Mouse (Mus musculus): ENCODE data around the gene Ush1g. TPM values are rescaled to one million over a fixed set of nuclear protein-coding genes. Genes with fewer than 3 reads are reported as not detected.

Gene Ush1g
- 2.0 TPM in 2 replicates for polyA plus RNA-seq (2012; rRNA removed)

- TF ChIP-seq CTCF (IDR thresholded peaks at IDR 0.05; ENCODE audit: extremely low read depth, insufficient read depth, insufficient read length, insufficient replicate concordance) (peak; percentile 84; the same call in 1 of the 2 replicates), POLR2A (IDR thresholded peaks at IDR 0.05; ENCODE audit: low read depth, low read length) (no peak)
- Histone ChIP-seq H3K4me3 (ENCODE audit: extremely low read depth, insufficient read depth, insufficient read length) (peak within 1 kb of the TSS; percentile 6; the same call in 1 of the 2 replicates), H3K4me1 (ENCODE audit: control insufficient read depth, insufficient read depth, insufficient read length) (no peaks in the 10 kb centered on the region), H3K36me3 (ENCODE audit: control insufficient read depth, insufficient read depth, low read length) (no peaks in the 10 kb centered on the region), H3K27ac (ENCODE audit: insufficient read depth, low read length) (no peak within 1 kb of the TSS), H3K27me3 (ENCODE audit: control insufficient read depth, insufficient read depth, low read length) (peaks cover 20% of the 10 kb centered on the region)
- DNase-seq (ENCODE audit: low read depth in 1 of 2, low spot score in 2 of 2) = peak in 1 of 2 experiments; percentile 9
- WGBS = 5% methylated on average over 35 of the region's 35 CpGs
Measured at GRCm38 (mm10) chr11:115321906-115322693, at the start of gene Ush1g. Gene Ush1g (minus strand): TSS chr11:115322041.

DNA sequence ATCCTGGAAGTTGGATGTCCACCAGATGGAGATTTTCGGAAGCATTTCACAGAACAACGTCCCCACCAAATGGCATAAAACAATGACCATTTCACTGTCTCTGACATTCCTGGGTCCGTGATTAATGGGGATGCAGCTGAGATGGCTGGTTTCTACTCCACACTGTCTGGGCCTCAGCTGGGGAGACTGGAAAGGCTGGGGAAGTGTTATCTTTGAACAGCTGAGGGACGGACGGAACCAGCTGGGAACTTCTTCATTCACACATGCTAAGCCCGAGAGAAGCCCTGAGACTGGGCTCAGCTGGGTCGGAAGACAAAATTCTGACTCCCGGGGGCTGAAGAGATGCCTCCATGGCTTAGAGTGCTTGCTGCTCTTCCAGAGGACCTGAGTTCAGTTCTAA is 49.5 kb upstream of the Ush1g start:
- no peak overlapping the region for H3K27ac ChIP-seq (ENCODE audit: insufficient read depth, low read length)
- no peak for DNase-seq (ENCODE audit: low read depth in 1 of 2, low spot score in 2 of 2)
- H3K36me3 ChIP-seq (ENCODE audit: control insufficient read depth, insufficient read depth, low read length) = no peaks in the 10 kb centered on the region
- WGBS = 84% methylated on average over 8 of the region's 8 CpGs
- TF ChIP-seq CTCF (IDR thresholded peaks at IDR 0.05; ENCODE audit: extremely low read depth, insufficient read depth, insufficient read length, insufficient replicate concordance) (no peak), POLR2A (IDR thresholded peaks at IDR 0.05; ENCODE audit: low read depth, low read length) (no peak)
- H3K27me3 ChIP-seq (ENCODE audit: control insufficient read depth, insufficient read depth, low read length) = peaks cover 10% of the 10 kb centered on the region; the same call in 1 of the 2 replicates
- H3K4me1 ChIP-seq (ENCODE audit: control insufficient read depth, insufficient read depth, insufficient read length) = peaks cover 12% of the 10 kb centered on the region
- no peak overlapping the region for H3K4me3 ChIP-seq (ENCODE audit: extremely low read depth, insufficient read depth, insufficient read length)

- Histone ChIP-seq H3K27ac (ENCODE audit: insufficient read depth, low read length) (no peak overlapping the region), H3K4me3 (ENCODE audit: extremely low read depth, insufficient read depth, insufficient read length) (no peak overlapping the region), H3K36me3 (ENCODE audit: control insufficient read depth, insufficient read depth, low read length) (no peaks in the 10 kb centered on the region), H3K27me3 (ENCODE audit: control insufficient read depth, insufficient read depth, low read length) (peaks cover 11% of the 10 kb centered on the region; the same call in 1 of the 2 replicates), H3K4me1 (ENCODE audit: control insufficient read depth, insufficient read depth, insufficient read length) (peaks cover 12% of the 10 kb centered on the region)
- DNase-seq (ENCODE audit: low read depth in 1 of 2, low spot score in 2 of 2) = no peak
- TF ChIP-seq CTCF (IDR thresholded peaks at IDR 0.05; ENCODE audit: extremely low read depth, insufficient read depth, insufficient read length, insufficient replicate concordance) (no peak), POLR2A (IDR thresholded peaks at IDR 0.05; ENCODE audit: low read depth, low read length) (no peak)
- 64% methylated on average over 7 of the region's 7 CpGs for WGBS
Measured at GRCm38 (mm10) chr11:115370368-115370767, 48.5 kb upstream of the Ush1g start.

DNA sequence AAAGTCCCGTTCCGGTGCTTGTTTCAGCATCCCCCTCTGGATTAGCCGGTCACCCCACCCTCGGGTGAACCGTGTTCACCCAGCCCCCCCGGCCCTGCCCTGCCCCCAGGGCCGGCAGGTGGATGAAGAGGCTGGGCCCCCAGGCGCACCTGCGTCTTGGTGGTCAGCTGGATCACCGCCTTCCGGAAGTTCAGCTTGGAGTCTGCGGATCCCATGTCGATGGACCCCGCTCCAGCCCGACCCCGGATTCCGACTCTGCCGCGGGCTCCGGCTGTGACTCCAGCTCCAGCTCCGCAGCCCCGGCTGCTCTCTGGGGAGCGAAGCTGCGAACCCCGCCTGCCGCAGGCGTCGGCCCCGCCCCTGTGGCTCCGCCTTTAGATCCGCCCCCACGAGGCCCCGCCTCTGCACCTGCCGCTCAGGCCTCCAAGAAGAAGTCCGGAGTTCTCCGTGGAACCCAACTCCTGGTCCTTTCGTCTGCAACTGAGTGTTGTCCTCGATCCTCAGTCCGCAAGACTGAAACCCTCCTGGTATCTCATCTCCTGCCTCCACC is 45.6 kb upstream of the Ush1g start, which contains the start of gene Hid1:
Hid1 (minus strand) TSS at position 362 of the 550 bp plus-strand sequence.
- peaks cover 8% of the 10 kb centered on the region; the same call in 1 of the 2 replicates for H3K27me3 ChIP-seq (ENCODE audit: control insufficient read depth, insufficient read depth, low read length)
- DNase-seq (ENCODE audit: low read depth in 1 of 2, low spot score in 2 of 2) = peak; percentile 19 to 67
- no peak within 1 kb of the TSS; the same call in 1 of the 2 replicates for H3K27ac ChIP-seq (ENCODE audit: insufficient read depth, low read length)
- H3K36me3 ChIP-seq (ENCODE audit: control insufficient read depth, insufficient read depth, low read length) = no peaks in the 10 kb centered on the region
- H3K4me1 ChIP-seq (ENCODE audit: control insufficient read depth, insufficient read depth, insufficient read length) = peaks cover 10% of the 10 kb centered on the region; the same call in 1 of the 2 replicates
- WGBS = under 1% methylated on average over 39 of the region's 39 CpGs
- TF ChIP-seq POLR2A (IDR thresholded peaks at IDR 0.05; ENCODE audit: low read depth, low read length) (no peak), CTCF (IDR thresholded peaks at IDR 0.05; ENCODE audit: extremely low read depth, insufficient read depth, insufficient read length, insufficient replicate concordance) (no peak)
- peak within 1 kb of the TSS; percentile 62 for H3K4me3 ChIP-seq (ENCODE audit: extremely low read depth, insufficient read depth, insufficient read length)

DNA sequence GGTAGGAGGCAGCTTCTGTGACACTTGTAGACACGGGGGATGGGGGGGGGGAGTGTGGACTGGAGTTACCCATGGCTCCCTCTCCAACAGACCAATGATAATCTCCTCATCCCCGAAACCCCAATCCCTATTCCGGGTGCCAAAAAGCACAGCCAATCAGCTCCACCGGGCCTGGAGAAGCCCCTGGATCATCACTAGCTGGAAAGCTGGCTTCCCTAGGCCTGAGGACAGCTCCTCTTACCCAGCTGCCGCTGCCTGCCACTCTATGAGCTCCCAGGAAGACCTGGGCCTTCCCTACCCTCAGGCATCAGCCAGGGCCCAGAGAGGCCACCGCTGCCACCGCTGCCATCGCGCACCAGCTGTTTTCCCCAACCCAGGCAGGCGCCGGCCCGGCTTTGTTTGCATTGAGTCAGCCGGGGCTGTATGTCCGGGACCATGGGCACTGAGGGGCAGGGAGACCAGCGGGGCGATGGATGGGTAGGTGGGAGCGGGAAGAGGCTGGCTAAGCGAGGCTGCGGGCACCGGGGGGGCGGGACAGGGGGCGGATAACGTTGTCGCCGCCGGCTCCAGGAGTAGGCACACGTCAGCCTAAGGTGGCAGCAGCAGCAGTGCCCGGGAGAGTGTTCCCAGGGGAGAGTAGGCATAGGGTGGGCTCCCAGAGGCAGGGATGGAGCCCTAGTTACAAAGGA is 45.0 kb upstream of the Ush1g start:
- H3K27me3 ChIP-seq (ENCODE audit: control insufficient read depth, insufficient read depth, low read length) = peaks cover 8% of the 10 kb centered on the region; the same call in 1 of the 2 replicates

DNA sequence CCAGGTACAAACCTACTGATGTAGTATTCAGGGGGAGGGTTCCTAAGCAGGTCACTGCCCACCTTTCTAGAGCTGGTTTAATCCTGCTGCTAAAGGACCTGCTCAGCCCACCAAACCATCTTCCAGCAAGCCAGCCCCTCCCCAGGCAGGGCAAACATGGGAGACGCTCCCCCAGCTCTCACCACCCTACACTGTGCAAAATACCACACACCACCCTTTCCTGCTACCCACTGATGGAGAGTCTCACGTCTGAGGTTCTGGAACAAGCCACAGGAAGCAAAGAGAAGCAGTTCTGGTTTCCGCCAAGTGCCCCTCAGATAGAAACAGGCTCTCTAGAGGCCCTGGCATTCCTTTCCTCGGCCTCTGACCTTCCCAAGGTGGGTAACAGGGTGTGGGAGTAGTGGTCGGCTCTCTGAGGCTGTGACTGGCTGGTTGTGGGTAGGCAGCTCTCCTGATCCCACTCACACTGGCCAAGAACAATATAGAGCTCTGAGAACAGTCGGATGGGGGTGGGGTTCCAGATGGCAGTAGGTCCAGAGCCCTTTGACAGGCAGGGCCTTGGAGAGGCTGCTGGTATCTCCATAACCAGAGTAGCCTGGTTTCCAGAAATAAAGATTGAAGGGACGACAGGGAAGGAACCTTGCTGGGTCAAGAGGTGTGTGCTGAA is 44.3 kb upstream of the Ush1g start:
- DNase-seq (ENCODE audit: low read depth in 1 of 2, low spot score in 2 of 2) = no peak

More for the DNA sequence above, 45.0 kb upstream of the Ush1g start:
- H3K36me3 ChIP-seq (ENCODE audit: control insufficient read depth, insufficient read depth, low read length) = no peaks in the 10 kb centered on the region
- peaks cover 10% of the 10 kb centered on the region; the same call in 1 of the 2 replicates for H3K4me1 ChIP-seq (ENCODE audit: control insufficient read depth, insufficient read depth, insufficient read length)
- no peak for DNase-seq (ENCODE audit: low read depth in 1 of 2, low spot score in 2 of 2)
- 7% methylated on average over 28 of the region's 28 CpGs for WGBS
- H3K27ac ChIP-seq (ENCODE audit: insufficient read depth, low read length) = no peak overlapping the region; the same call in 1 of the 2 replicates
- TF ChIP-seq CTCF (IDR thresholded peaks at IDR 0.05; ENCODE audit: extremely low read depth, insufficient read depth, insufficient read length, insufficient replicate concordance) = no peak
- TF ChIP-seq POLR2A (IDR thresholded peaks at IDR 0.05; ENCODE audit: low read depth, low read length) = no peak
- H3K4me3 ChIP-seq (ENCODE audit: extremely low read depth, insufficient read depth, insufficient read length) = peak overlapping the region; percentile 62; the same call in 1 of the 2 replicates

More for the DNA sequence above, 44.3 kb upstream of the Ush1g start:
- WGBS = 20% methylated on average over 7 of the region's 7 CpGs
- TF ChIP-seq POLR2A (IDR thresholded peaks at IDR 0.05; ENCODE audit: low read depth, low read length) = no peak
- no peak for TF ChIP-seq CTCF (IDR thresholded peaks at IDR 0.05; ENCODE audit: extremely low read depth, insufficient read depth, insufficient read length, insufficient replicate concordance)
- Histone ChIP-seq H3K4me3 (ENCODE audit: extremely low read depth, insufficient read depth, insufficient read length) (peak overlapping the region; percentile 62; the same call in 1 of the 2 replicates), H3K27me3 (ENCODE audit: control insufficient read depth, insufficient read depth, low read length) (peaks cover 8% of the 10 kb centered on the region; the same call in 1 of the 2 replicates), H3K27ac (ENCODE audit: insufficient read depth, low read length) (peak overlapping the region; percentile 12; the same call in 1 of the 2 replicates), H3K36me3 (ENCODE audit: control insufficient read depth, insufficient read depth, low read length) (no peaks in the 10 kb centered on the region), H3K4me1 (ENCODE audit: control insufficient read depth, insufficient read depth, insufficient read length) (peaks cover 10% of the 10 kb centered on the region; the same call in 1 of the 2 replicates)
